Mouse (Mus musculus) MEL (cell line): Measurements from ENCODE around the gene Slc2a4. TPM values are rescaled to one million over a fixed set of nuclear protein-coding genes. Genes with fewer than 3 reads are reported as not detected.

ENCODE experiments used
- DNase-seq: peaks from one replicate; pipeline ENCODE4 v3.0.0; 2011; ENCODE audit warnings: low read depth, low spot score
- H3K27ac ChIP-seq: 2 replicates; pipeline ENCODE4 v1.5.1; 2012; ENCODE audit warnings: low read depth, mild to moderate bottlenecking, control low read depth, low read length, moderate library complexity; ENCODE audit not compliant: control insufficient read depth
- H3K27me3 ChIP-seq, 2 experiments: fragments of 150-350 bp in 1 of 2; sonication (generic) in 1 of 2; 2 replicates each; pipeline ENCODE4 v1.6.1; 2012; ENCODE audit warnings: low read length in 2 of 2, mild to moderate bottlenecking in 2 of 2, improper control_type of control experiment in 1 of 2, moderate library complexity in 1 of 2; ENCODE audit not compliant: insufficient read depth in 2 of 2, control insufficient read depth in 1 of 2
- H3K36me3 ChIP-seq, 2 experiments: 2 replicates each; pipeline ENCODE4 v1.6.1; 2012 to 2014; ENCODE audit warnings: low read length in 2 of 2, improper control_type of control experiment in 1 of 2, inconsistent platforms in 1 of 2, mild to moderate bottlenecking in 1 of 2; ENCODE audit not compliant: insufficient read depth in 2 of 2, control insufficient read depth in 1 of 2
- H3K4me1 ChIP-seq, 2 experiments: fragments of 150-350 bp in 1 of 2; sonication (generic) in 1 of 2; 2 replicates each; pipeline ENCODE4 v1.6.1; 2012; ENCODE audit warnings: low read length in 2 of 2, improper control_type of control experiment in 1 of 2, mild to moderate bottlenecking in 1 of 2; ENCODE audit not compliant: insufficient read depth in 2 of 2, control insufficient read depth in 1 of 2
- H3K4me3 ChIP-seq, 2 experiments: fragments of 150-350 bp in 1 of 2; sonication (generic) in 1 of 2; 2 replicates each; pipeline ENCODE4 v1.5.1; 2012; ENCODE audit warnings: low read depth in 2 of 2, low read length in 2 of 2, mild to moderate bottlenecking in 2 of 2, moderate library complexity in 2 of 2, control low read depth in 1 of 2, improper control_type of control experiment in 1 of 2; ENCODE audit not compliant: control insufficient read depth in 1 of 2, insufficient read depth in 1 of 2
- H3K79me2 ChIP-seq: 2 replicates; pipeline ENCODE4 v1.6.1; 2012; ENCODE audit warnings: mild to moderate bottlenecking, low read length, moderate library complexity; ENCODE audit not compliant: control insufficient read depth, poor library complexity, insufficient read depth
- H3K9ac ChIP-seq: 2 replicates; pipeline ENCODE4 v1.6.1; 2012; ENCODE audit warnings: low read depth, mild to moderate bottlenecking, control low read depth, low read length, moderate library complexity; ENCODE audit not compliant: control insufficient read depth, poor library complexity, severe bottlenecking
- H3K9me3 ChIP-seq: fragments of 150-350 bp; sonication (generic); replicated peaks from 2 replicates; pipeline ENCODE4 v1.6.1; 2012; ENCODE audit warnings: mild to moderate bottlenecking, low read length, improper control_type of control experiment, moderate library complexity; ENCODE audit not compliant: insufficient read depth
- CHD2 ChIP-seq: IDR thresholded peaks from 2 replicates; pipeline ENCODE4 v1.6.1; 2011; ENCODE audit warnings: low read length, improper control_type of control experiment
- ETS1 ChIP-seq: IDR thresholded peaks from 2 replicates; pipeline ENCODE4 v1.6.1; 2012; ENCODE audit warnings: low read depth, mild to moderate bottlenecking, inconsistent platforms, low read length, improper control_type of control experiment, moderate library complexity
- GABPA ChIP-seq: IDR thresholded peaks from 2 replicates; pipeline ENCODE4 v1.6.1; 2012; ENCODE audit warnings: low read depth, mild to moderate bottlenecking, inconsistent platforms, low read length, improper control_type of control experiment, moderate library complexity
- JUND ChIP-seq: IDR thresholded peaks from 2 replicates; pipeline ENCODE4 v1.6.1; 2011; ENCODE audit warnings: low read depth, mild to moderate bottlenecking, improper control_type of control experiment, low read length
- MAZ ChIP-seq: IDR thresholded peaks from 2 replicates; pipeline ENCODE4 v1.6.1; 2012; ENCODE audit warnings: low read depth, mild to moderate bottlenecking, inconsistent platforms, low read length, improper control_type of control experiment
- MXI1 ChIP-seq: IDR thresholded peaks from 2 replicates; pipeline ENCODE4 v1.6.1; 2011; ENCODE audit warnings: mild to moderate bottlenecking, low read depth, low read length, improper control_type of control experiment
- POLR2AphosphoS2 ChIP-seq: IDR thresholded peaks from 2 replicates; pipeline ENCODE4 v1.6.1; 2011; ENCODE audit warnings: low read length, improper control_type of control experiment
- POLR2AphosphoS5 ChIP-seq: IDR thresholded peaks from 2 replicates; pipeline ENCODE4 v1.6.1; 2012; ENCODE audit warnings: low read depth, borderline replicate concordance, mild to moderate bottlenecking, inconsistent platforms, low read length, moderate library complexity, mixed read lengths
- RCOR1 ChIP-seq: IDR thresholded peaks from 2 replicates; pipeline ENCODE4 v1.6.1; 2012; ENCODE audit warnings: low read depth, mild to moderate bottlenecking, inconsistent platforms, low read length, improper control_type of control experiment
- TAL1 ChIP-seq: IDR thresholded peaks from 2 replicates; pipeline ENCODE4 v1.6.1; 2012; ENCODE audit warnings: mild to moderate bottlenecking, inconsistent platforms, low read length, moderate library complexity, mixed read lengths
- TBP ChIP-seq: IDR thresholded peaks from 2 replicates; pipeline ENCODE4 v1.8.0; 2011; ENCODE audit warnings: low read depth, low read length, improper control_type of control experiment
- polyA plus RNA-seq, 2 experiments: library from polyadenylated mRNA; stranded (reverse) in 1 of 2; unstranded in 1 of 2; fragments of >175 nt in 1 of 2; fragments of >200 nt in 1 of 2; gene quantifications; 2 replicates each; pipeline versions ENCODE4 v1.2.1 to v1.2.4; 2012; ENCODE audit warnings: low replicate concordance in 2 of 2, low read depth in 1 of 2; ENCODE audit not compliant: insufficient read length in 2 of 2, insufficient read depth in 1 of 2, missing spikeins in 1 of 2
- total RNA-seq: library from RNA; depleted of rRNA; stranded (reverse); fragments of 300-350 nt; gene quantifications from 2 replicates; pipeline ENCODE4 v1.2.3, GENCODE M21; 2012

Slc2a4 gene
- total and polyA plus RNA-seq, 3 experiments: 0.12 to 0.19 TPM; not detected in 1

- no peaks in the 10 kb centered on the region for H3K9me3 ChIP-seq
- no peak for TF ChIP-seq ETS1
- no peak for TF ChIP-seq CHD2
- TF ChIP-seq, all 39 proteins: peak for 0
- Histone ChIP-seq H3K9ac (no peak overlapping the region), H3K27me3 (no peaks in the 10 kb centered on the region), H3K4me3 (no peak overlapping the region), H3K79me2 (peaks cover 14% of the 10 kb centered on the region), H3K36me3 (peaks cover 9 to 25% of the 10 kb centered on the region in 2 experiments), H3K4me1 (peaks cover 3 to 4% of the 10 kb centered on the region in 2 experiments; a peak in 2 of 4 replicates), H3K27ac (no peak overlapping the region)
- DNase-seq: no peak
Observed at GRCm38 (mm10) chr11:69974907-69975306, 26.9 kb upstream of the Slc2a4 start.

- no peak for DNase-seq
- no peak for TF ChIP-seq JUND
- no peak for TF ChIP-seq POLR2AphosphoS5
- no peak for TF ChIP-seq POLR2AphosphoS2
- no peak overlapping the region for H3K9ac ChIP-seq
- no peaks in the 10 kb centered on the region for H3K79me2 ChIP-seq
- H3K4me1 ChIP-seq: peaks cover 0 to 4% of the 10 kb centered on the region in 2 experiments; a peak in 2 of 4 replicates
- H3K27me3 ChIP-seq: no peaks in the 10 kb centered on the region
- H3K4me3 ChIP-seq: no peak overlapping the region
- H3K36me3 ChIP-seq: peaks cover 4 to 28% of the 10 kb centered on the region in 2 experiments
- H3K27ac ChIP-seq: no peak overlapping the region
- H3K9me3 ChIP-seq: no peaks in the 10 kb centered on the region
Observed at GRCm38 (mm10) chr11:69970775-69971174, 22.8 kb upstream of the Slc2a4 start.

- peaks cover 4 to 25% of the 10 kb centered on the region in 2 experiments for H3K36me3 ChIP-seq
- peaks cover 0 to 4% of the 10 kb centered on the region in 2 experiments; a peak in 2 of 4 replicates for H3K4me1 ChIP-seq
- no peaks in the 10 kb centered on the region for H3K27me3 ChIP-seq
- H3K9ac ChIP-seq: no peak overlapping the region
- DNase-seq: no peak
- no peak overlapping the region for H3K27ac ChIP-seq
- H3K9me3 ChIP-seq: no peaks in the 10 kb centered on the region
- H3K4me3 ChIP-seq: no peak overlapping the region
- no peaks in the 10 kb centered on the region for H3K79me2 ChIP-seq
- TF ChIP-seq TAL1 (no peak), RCOR1 (no peak), MAZ (no peak), JUND (no peak), MXI1 (no peak), GABPA (no peak)
Observed at GRCm38 (mm10) chr11:69970222-69970621, 22.2 kb upstream of the Slc2a4 start.

- TF ChIP-seq TBP (no peak), POLR2AphosphoS2 (peak; percentile 13; the same call in 1 of the 2 replicates)
- Histone ChIP-seq H3K27me3 (no peaks in the 10 kb centered on the region), H3K27ac (no peak overlapping the region), H3K36me3 (peaks cover 4 to 19% of the 10 kb centered on the region in 2 experiments), H3K4me3 (no peak overlapping the region), H3K9ac (no peak overlapping the region), H3K79me2 (no peaks in the 10 kb centered on the region), H3K9me3 (no peaks in the 10 kb centered on the region), H3K4me1 (peaks cover 0 to 4% of the 10 kb centered on the region in 2 experiments; a peak in 2 of 4 replicates)
- DNase-seq: no peak
Observed at GRCm38 (mm10) chr11:69968793-69969192, 20.8 kb upstream of the Slc2a4 start.
